Mouse (Mus musculus) liver, adult 2 months (tissue): ENCODE results near the gene Dlg5.

Source experiments
- CTCF ChIP-seq: fragments of 200-500 bp; IDR thresholded peaks from 2 replicates; pipeline ENCODE4 v1.5.1; 2011; ENCODE audit warnings: low read depth, low read length, control low read depth
- POLR2A ChIP-seq: fragments of 200-500 bp; IDR thresholded peaks from 2 replicates; pipeline ENCODE4 v1.6.1; 2011; ENCODE audit warnings: low read length, control low read depth; ENCODE audit not compliant: insufficient read depth; ENCODE audit errors: extremely low read depth

DNA sequence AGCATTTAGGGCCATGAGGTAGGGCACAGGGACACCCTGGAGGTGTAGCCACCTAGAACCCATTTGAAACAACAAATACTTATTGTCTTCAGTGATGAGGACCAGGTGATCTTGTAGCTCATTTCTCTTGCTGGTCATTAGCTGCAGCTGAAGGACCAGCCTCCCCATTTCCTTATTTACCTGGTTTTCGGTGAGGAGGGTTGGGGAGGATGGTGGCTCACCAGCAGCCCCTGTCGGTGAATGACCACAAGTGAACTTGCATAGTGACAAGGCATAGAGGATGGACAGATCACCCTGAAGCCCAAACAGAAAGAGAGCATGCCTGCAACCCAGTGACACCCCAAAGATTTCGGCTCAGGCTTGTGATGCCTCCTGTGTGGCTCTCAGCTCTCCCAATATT is 36.6 kb upstream of the Dlg5 start:
- TF ChIP-seq CTCF (no peak), POLR2A (no peak)
